Mouse (Mus musculus): Measurements from ENCODE around the gene 6030408B16Rik. TPM values are rescaled to one million over a fixed set of nuclear protein-coding genes. Genes with fewer than 3 reads are reported as not detected.

The 6030408B16Rik gene
- polyA plus RNA-seq, 2 experiments: 0.74 to 1.0 TPM

- no peaks in the 10 kb centered on the region for H3K27me3 ChIP-seq (ENCODE audit: control insufficient read depth, insufficient read depth, low read length)
- H3K36me3 ChIP-seq (ENCODE audit: control insufficient read depth, insufficient read depth, low read length): no peaks in the 10 kb centered on the region
- H3K4me3 ChIP-seq (replicated peaks; ENCODE audit: low read length): no peak overlapping the region
- DNase-seq (ENCODE audit: low spot score) (peak; percentile 81), ATAC-seq (ENCODE audit: low FRiP score, low read depth) (peak; percentile 43)
- no peak for TF ChIP-seq POLR2A (IDR thresholded peaks at IDR 0.05; ENCODE audit: borderline replicate concordance, extremely low read depth, insufficient read depth, insufficient read length)
- peaks cover 34% of the 10 kb centered on the region for H3K4me1 ChIP-seq (ENCODE audit: control insufficient read depth, insufficient read depth, low read length)
- 36% methylated on average over 13 of the region's 13 CpGs for WGBS
- peak overlapping the region; percentile 25 for H3K4me2 ChIP-seq (replicated peaks; ENCODE audit: low read depth, low read length, severe bottlenecking)
- H3K9ac ChIP-seq (ENCODE audit: low read depth, low read length, severe bottlenecking): no peak overlapping the region
- peak overlapping the region; percentile 88 for H3K27ac ChIP-seq (replicated peaks; ENCODE audit: low read depth, low read length)
- no peaks in the 10 kb centered on the region for H3K9me3 ChIP-seq (ENCODE audit: control insufficient read depth, low read length)
Measured at GRCm38 (mm10) chr15:101260874-101261622, 32.0 kb upstream of the 6030408B16Rik start.

GRCm38 (mm10) chr15:101262502-101262901, 30.5 kb upstream of the 6030408B16Rik start:
- DNase-seq (ENCODE audit: low spot score): no peak
- Histone ChIP-seq H3K4me3 (replicated peaks; ENCODE audit: low read length) (no peak overlapping the region), H3K36me3 (ENCODE audit: control insufficient read depth, insufficient read depth, low read length) (no peaks in the 10 kb centered on the region), H3K9ac (ENCODE audit: low read depth, low read length, severe bottlenecking) (no peak overlapping the region), H3K27me3 (ENCODE audit: control insufficient read depth, insufficient read depth, low read length) (no peaks in the 10 kb centered on the region), H3K9me3 (ENCODE audit: control insufficient read depth, low read length) (no peaks in the 10 kb centered on the region), H3K4me2 (replicated peaks; ENCODE audit: low read depth, low read length, severe bottlenecking) (no peak overlapping the region), H3K4me1 (ENCODE audit: control insufficient read depth, insufficient read depth, low read length) (peaks cover 40% of the 10 kb centered on the region), H3K27ac (replicated peaks; ENCODE audit: low read depth, low read length) (no peak overlapping the region)
- ATAC-seq (ENCODE audit: low FRiP score, low read depth): no peak
- WGBS: 74% methylated on average over 5 of the region's 5 CpGs
- no peak for TF ChIP-seq POLR2A (IDR thresholded peaks at IDR 0.05; ENCODE audit: borderline replicate concordance, extremely low read depth, insufficient read depth, insufficient read length)

- Histone ChIP-seq H3K9ac (ENCODE audit: low read depth, low read length, severe bottlenecking) (peak overlapping the region; percentile 67), H3K27me3 (ENCODE audit: control insufficient read depth, insufficient read depth, low read length) (no peaks in the 10 kb centered on the region), H3K4me2 (replicated peaks; ENCODE audit: low read depth, low read length, severe bottlenecking) (peak overlapping the region; percentile 92), H3K36me3 (ENCODE audit: control insufficient read depth, insufficient read depth, low read length) (peaks cover 14% of the 10 kb centered on the region), H3K27ac (replicated peaks; ENCODE audit: low read depth, low read length) (peak overlapping the region; percentile 67), H3K4me3 (replicated peaks; ENCODE audit: low read length) (peak overlapping the region; percentile 48), H3K4me1 (ENCODE audit: control insufficient read depth, insufficient read depth, low read length) (peaks cover 29% of the 10 kb centered on the region), H3K9me3 (ENCODE audit: control insufficient read depth, low read length) (no peaks in the 10 kb centered on the region)
- WGBS: under 1% methylated on average over 30 of the region's 57 CpGs
- peak; percentile 91 for ATAC-seq (ENCODE audit: low FRiP score, low read depth)
- DNase-seq (ENCODE audit: low spot score): peak; percentile 91
- TF ChIP-seq POLR2A (IDR thresholded peaks at IDR 0.05; ENCODE audit: borderline replicate concordance, extremely low read depth, insufficient read depth, insufficient read length): 0 out of 2 replicates have a peak, but pooled peaks have one; percentile 51
Measured at GRCm38 (mm10) chr15:101266132-101266963, 26.7 kb upstream of the 6030408B16Rik start.

GRCm38 (mm10) chr15:101267053-101268032, 25.7 kb upstream of the 6030408B16Rik start:
- H3K36me3 ChIP-seq (ENCODE audit: control insufficient read depth, insufficient read depth, low read length): peaks cover 22% of the 10 kb centered on the region
- H3K4me1 ChIP-seq (ENCODE audit: control insufficient read depth, insufficient read depth, low read length): peaks cover 20% of the 10 kb centered on the region
- TF ChIP-seq POLR2A (IDR thresholded peaks at IDR 0.05; ENCODE audit: borderline replicate concordance, extremely low read depth, insufficient read depth, insufficient read length): no peak
- ATAC-seq (ENCODE audit: low FRiP score, low read depth) (no peak), DNase-seq (ENCODE audit: low spot score) (peak; percentile 13)
- no peaks in the 10 kb centered on the region for H3K9me3 ChIP-seq (ENCODE audit: control insufficient read depth, low read length)
- WGBS: 5% methylated on average over 25 of the region's 25 CpGs
- H3K4me2 ChIP-seq (replicated peaks; ENCODE audit: low read depth, low read length, severe bottlenecking): peak overlapping the region; percentile 92
- peak overlapping the region; percentile 48 for H3K4me3 ChIP-seq (replicated peaks; ENCODE audit: low read length)
- H3K27me3 ChIP-seq (ENCODE audit: control insufficient read depth, insufficient read depth, low read length): no peaks in the 10 kb centered on the region
- 0 out of 2 replicates have a peak overlapping the region, but pooled peaks have one; percentile 30 for H3K27ac ChIP-seq (replicated peaks; ENCODE audit: low read depth, low read length)
- peak overlapping the region; percentile 67 for H3K9ac ChIP-seq (ENCODE audit: low read depth, low read length, severe bottlenecking)

Data from limb, embryonic 14.5 days (tissue).